Mouse (Mus musculus) thymus, postnatal 14 days (tissue): ENCODE results near the gene Unc80.
"Not testable (repeated sequence)": the region's sequence is repeated elsewhere in the genome, so short reads cannot be mapped to it uniquely, and the experiment has no call there.

Experiments used
- DNase-seq: peaks from one replicate; pipeline ENCODE4 v3.0.0; 2021

Gene Unc80

GRCm38 (mm10) chr1:66638177-66638576 is 170.0 kb downstream of the Unc80 start:
- DNase-seq, result no peak

GRCm38 (mm10) chr1:66646894-66647293 is 178.7 kb downstream of the Unc80 start:
- no peak for DNase-seq

- no peak for DNase-seq
Observed at GRCm38 (mm10) chr1:66649568-66649967, 181.4 kb downstream of the Unc80 start.

GRCm38 (mm10) chr1:66650006-66650405 is 181.8 kb downstream of the Unc80 start:
- no peak for DNase-seq

- no peak for DNase-seq
Observed at GRCm38 (mm10) chr1:66655119-66655746, 187.1 kb downstream of the Unc80 start.

GRCm38 (mm10) chr1:66655747-66656119 is 187.6 kb downstream of the Unc80 start:
- no peak for DNase-seq

- DNase-seq, result no peak
Observed at GRCm38 (mm10) chr1:66671475-66671874, 203.3 kb downstream of the Unc80 start.

- no peak for DNase-seq
Observed at GRCm38 (mm10) chr1:66672812-66673211, 204.6 kb downstream of the Unc80 start.

GRCm38 (mm10) chr1:66677928-66678327 is 209.8 kb downstream of the Unc80 start:
- DNase-seq, result no peak

GRCm38 (mm10) chr1:66678662-66679061 is 210.5 kb downstream of the Unc80 start:
- DNase-seq, result no peak

GRCm38 (mm10) chr1:66682974-66683373 is 214.8 kb downstream of the Unc80 start:
- no peak for DNase-seq

GRCm38 (mm10) chr1:66691772-66692171 is 223.6 kb downstream of the Unc80 start:
- no peak for DNase-seq

GRCm38 (mm10) chr1:66692308-66692707 is 224.1 kb downstream of the Unc80 start:
- no peak for DNase-seq

- DNase-seq, result no peak
Observed at GRCm38 (mm10) chr1:66692780-66693392, 224.7 kb downstream of the Unc80 start.

- peak; percentile 25 for DNase-seq
Observed at GRCm38 (mm10) chr1:66694266-66694665, 226.1 kb downstream of the Unc80 start.

GRCm38 (mm10) chr1:66695296-66695695 is 227.1 kb downstream of the Unc80 start:
- DNase-seq, result no peak

- DNase-seq, result not testable (repeated sequence)
Observed at GRCm38 (mm10) chr1:66699630-66700029, 231.5 kb downstream of the Unc80 start.

- DNase-seq, result no peak
Observed at GRCm38 (mm10) chr1:66700149-66700692, 232.1 kb downstream of the Unc80 start.

GRCm38 (mm10) chr1:66700693-66701575 is 232.8 kb downstream of the Unc80 start, which contains the start of gene Rpe:
TSS of gene Rpe (plus strand) at chr1:66700831.
- peak; percentile 96 for DNase-seq

GRCm38 (mm10) chr1:66701576-66701940 is 233.4 kb downstream of the Unc80 start:
- DNase-seq, result no peak

GRCm38 (mm10) chr1:66702623-66703345 is 234.6 kb downstream of the Unc80 start:
- no peak for DNase-seq

- no peak for DNase-seq
Observed at GRCm38 (mm10) chr1:66704523-66704922, 236.4 kb downstream of the Unc80 start.

GRCm38 (mm10) chr1:66712859-66713258 is 244.7 kb downstream of the Unc80 start:
- DNase-seq, result no peak
